Mouse (Mus musculus): ENCODE data around the gene Hist1h1c. TPM values are rescaled to one million over a fixed set of nuclear protein-coding genes. Genes with fewer than 3 reads are reported as not detected.

The Hist1h1c gene
- polyA plus RNA-seq (2017; shearing (Covaris generic)), result 17.4 TPM

GRCm38 (mm10) chr13:23738677-23739068 is at the start of gene Hist1h1c:
Hist1h1c (plus strand) TSS chr13:23738808.

GRCm38 (mm10) chr13:23695514-23695913 is 43.1 kb upstream of the Hist1h1c start, which contains the start of gene Hist1h1t:
Hist1h1t (plus strand) TSS chr13:23695814.

GRCm38 (mm10) chr13:23698300-23698693 is 40.3 kb upstream of the Hist1h1c start, which contains the start of gene Hist1h4c:
Hist1h4c (minus strand) TSS chr13:23698454.

GRCm38 (mm10) chr13:23710374-23711089 is 28.1 kb upstream of the Hist1h1c start, which contains the start of gene Hfe:
Hfe (minus strand) TSS chr13:23710854.

GRCm38 (mm10) chr13:23745381-23746161 is 7.0 kb downstream of the Hist1h1c start, which contains the start of gene Hist1h3c:
Hist1h3c (minus strand) TSS chr13:23745602.

GRCm38 (mm10) chr13:23746201-23747080 is 7.8 kb downstream of the Hist1h1c start, which contains the start of gene Hist1h2bb:
Hist1h2bb (plus strand) TSS chr13:23746734.

GRCm38 (mm10) chr13:23750839-23751477 is 12.3 kb downstream of the Hist1h1c start, which contains the start of gene Hist1h2ab:
Hist1h2ab (plus strand) TSS chr13:23751126.

GRCm38 (mm10) chr13:23752067-23752741 is 13.6 kb downstream of the Hist1h1c start, which contains the start of gene Hist1h3b:
Hist1h3b (plus strand) TSS chr13:23752267.

GRCm38 (mm10) chr13:23756790-23757189 is 18.2 kb downstream of the Hist1h1c start, which contains the start of gene Hist1h4b:
Hist1h4b (plus strand) TSS chr13:23757013.

GRCm38 (mm10) chr13:23760972-23761864 is 22.6 kb downstream of the Hist1h1c start, which contains the start of gene Hist1h4a:
Hist1h4a (minus strand) TSS chr13:23761230.

GRCm38 (mm10) chr13:23761871-23762821 is 23.5 kb downstream of the Hist1h1c start, which contains the start of gene Hist1h3a:
Hist1h3a (minus strand) TSS chr13:23762386.

GRCm38 (mm10) chr13:23763586-23764323 is 25.1 kb downstream of the Hist1h1c start, which contains the start of gene Hist1h1a:
Hist1h1a (plus strand) TSS chr13:23763666.

GRCm38 (mm10) chr13:23769613-23770012 is 31.0 kb downstream of the Hist1h1c start, which contains the start of gene Trim38:
Trim38 (plus strand) TSS chr13:23769913.

